Mouse (Mus musculus) hindbrain, embryonic 10.5 days (tissue): Measurements from ENCODE around the gene Zbtb16. TPM values are rescaled to one million over a fixed set of nuclear protein-coding genes. Genes with fewer than 3 reads are reported as not detected.

ENCODE experiments used
- DNase-seq: peaks from one replicate; pipeline ENCODE4 v3.0.0-alpha.2; 2017; ENCODE audit warnings: low spot score
- H3K27ac ChIP-seq: fragments of 300-500 bp; sonication (generic); 2 replicates; pipeline ENCODE4 v1.5.1; 2016; ENCODE audit warnings: mild to moderate bottlenecking, moderate library complexity
- H3K27me3 ChIP-seq: fragments of 300-500 bp; sonication (generic); 2 replicates; pipeline ENCODE4 v1.6.1; 2016; ENCODE audit warnings: mild to moderate bottlenecking; ENCODE audit not compliant: poor library complexity, insufficient read depth, severe bottlenecking
- H3K36me3 ChIP-seq: fragments of 300-500 bp; sonication (generic); 2 replicates; pipeline ENCODE4 v1.6.1; 2016; ENCODE audit warnings: mild to moderate bottlenecking, moderate library complexity
- H3K4me1 ChIP-seq: fragments of 300-500 bp; sonication (generic); replicated peaks from 2 replicates; pipeline ENCODE4 v1.6.1; 2016; ENCODE audit warnings: mild to moderate bottlenecking
- H3K4me3 ChIP-seq: fragments of 300-500 bp; sonication (generic); 2 replicates; pipeline ENCODE4 v1.5.1; 2016; ENCODE audit warnings: mild to moderate bottlenecking, moderate library complexity
- H3K9me3 ChIP-seq: fragments of 300-500 bp; sonication (generic); 2 replicates; pipeline ENCODE4 v1.6.1; 2016; ENCODE audit warnings: mild to moderate bottlenecking, moderate library complexity
- WGBS: fragments of 180-500 bp; shearing (Covaris S2); methylation state at CpG from one replicate; pipeline ENCODE4 v1.1.7; 2016; 5-methylcytosine and 5-hydroxymethylcytosine counted together
- polyA plus RNA-seq: library from polyadenylated mRNA; unstranded; fragments of >200 nt; fragmentation: Nextera tagmentation; extraction: Ambion mirVana; gene quantifications from 2 replicates; pipeline ENCODE4 v1.2.1, GENCODE M21; 2016

Zbtb16 gene
- polyA plus RNA-seq, 1 experiment from 2014 or later: 22.6 TPM

DNA sequence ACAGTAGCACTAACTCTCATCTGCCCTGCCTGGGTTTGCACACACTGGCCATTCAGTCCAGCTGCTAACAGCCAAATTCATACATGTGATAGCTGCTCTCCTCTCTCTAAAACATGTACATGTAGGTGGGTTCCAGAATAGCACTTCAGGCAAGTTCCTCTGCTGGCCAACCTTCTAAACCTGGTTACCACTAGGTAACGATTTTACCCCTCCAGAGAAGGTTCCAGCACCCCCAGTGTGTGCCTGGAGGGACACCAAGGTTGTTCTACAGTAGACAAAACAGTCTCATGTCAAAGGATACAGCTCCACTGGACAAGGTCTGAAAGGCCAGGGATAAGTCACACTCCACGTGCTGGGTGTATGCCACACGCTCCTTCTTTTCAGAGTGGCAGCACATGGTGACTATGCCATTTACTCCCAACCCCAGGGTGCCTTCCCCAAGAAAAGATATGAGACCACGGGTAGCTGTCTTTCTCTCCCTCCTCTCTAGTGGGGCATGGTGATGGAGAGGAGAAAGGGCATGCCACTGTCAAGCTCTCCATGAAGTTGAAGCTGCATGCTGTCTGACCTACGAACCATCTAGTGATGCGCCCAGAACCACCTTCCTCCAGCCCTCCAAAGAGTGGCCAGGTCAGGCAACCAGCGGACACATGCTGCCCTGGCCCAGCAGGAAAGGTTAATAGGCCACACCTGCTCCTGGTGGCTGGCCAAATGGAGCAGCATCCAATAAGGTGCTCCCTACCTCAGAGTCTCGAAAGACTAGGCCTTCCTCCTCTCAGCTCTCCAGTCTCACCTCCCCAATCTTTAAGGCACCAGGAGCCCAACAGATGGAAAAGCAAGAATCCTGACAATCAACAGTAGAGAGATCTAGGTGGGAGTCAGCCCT lies 104.1 kb downstream of the Zbtb16 start:
- Histone ChIP-seq H3K4me3 (no peak overlapping the region), H3K9me3 (no peaks in the 10 kb centered on the region), H3K27ac (peak overlapping the region; percentile 73; the same call in 1 of the 2 replicates), H3K36me3 (no peaks in the 10 kb centered on the region), H3K27me3 (no peaks in the 10 kb centered on the region), H3K4me1 (peaks cover 95% of the 10 kb centered on the region)
- 67% methylated on average over 8 of the region's 8 CpGs for WGBS
- no peak for DNase-seq

DNA sequence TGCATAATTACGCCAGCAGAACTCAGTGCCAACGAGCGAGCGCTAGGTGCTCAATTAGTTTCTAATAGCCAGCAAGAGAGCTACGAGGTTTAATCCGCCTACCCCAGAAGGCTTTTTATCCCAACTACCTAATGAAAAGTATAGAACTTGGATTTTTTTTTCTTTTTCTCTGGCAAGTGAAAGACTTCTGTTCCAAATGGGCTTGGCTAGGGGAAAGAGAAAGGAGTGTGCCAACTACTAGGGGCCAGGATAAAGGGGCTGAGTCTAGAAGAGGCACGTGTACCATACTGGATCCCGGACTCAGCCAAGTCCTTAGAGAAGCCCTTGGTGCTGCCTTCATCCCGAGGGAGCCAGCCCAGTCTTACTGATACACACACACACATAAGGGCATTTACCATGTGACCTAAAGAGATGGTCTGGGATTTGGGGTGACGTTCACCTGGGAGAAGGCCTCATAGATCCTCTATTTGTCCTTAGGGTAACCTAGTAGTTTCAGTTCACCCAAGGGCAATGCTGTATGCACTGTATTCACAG lies 105.5 kb downstream of the Zbtb16 start:
- Histone ChIP-seq H3K4me1 (peaks cover 82% of the 10 kb centered on the region), H3K4me3 (no peak overlapping the region), H3K27ac (peak overlapping the region; percentile 72; the same call in 1 of the 2 replicates), H3K9me3 (no peaks in the 10 kb centered on the region), H3K36me3 (no peaks in the 10 kb centered on the region), H3K27me3 (no peaks in the 10 kb centered on the region)
- DNase-seq: no peak
- 89% methylated on average over 10 of the region's 10 CpGs for WGBS

DNA sequence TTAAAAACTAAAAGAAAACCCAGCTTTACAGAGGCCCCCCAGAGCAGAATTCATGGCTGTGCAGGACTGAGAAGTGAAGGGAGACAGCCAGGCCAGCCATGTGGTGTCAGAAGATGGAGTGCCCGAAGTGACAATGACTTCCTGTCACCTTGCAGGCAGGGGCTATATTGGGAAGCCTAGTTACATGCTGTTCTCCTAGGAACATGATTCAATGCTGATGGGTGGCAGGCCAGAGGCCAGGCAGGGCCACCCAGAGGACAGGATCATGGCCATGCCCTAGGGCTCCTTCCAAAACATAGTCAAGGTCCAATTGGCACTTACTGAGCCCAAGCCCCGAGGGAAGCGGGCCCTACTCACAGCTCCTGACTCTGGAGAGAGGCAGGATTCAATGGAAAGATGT lies 106.6 kb downstream of the Zbtb16 start:
- H3K27ac ChIP-seq: peak overlapping the region; percentile 72
- H3K27me3 ChIP-seq: no peaks in the 10 kb centered on the region
- 68% methylated on average over 3 of the region's 3 CpGs for WGBS
- no peak for DNase-seq
- no peaks in the 10 kb centered on the region for H3K9me3 ChIP-seq
- H3K36me3 ChIP-seq: no peaks in the 10 kb centered on the region
- peaks cover 71% of the 10 kb centered on the region for H3K4me1 ChIP-seq
- no peak overlapping the region for H3K4me3 ChIP-seq

DNA sequence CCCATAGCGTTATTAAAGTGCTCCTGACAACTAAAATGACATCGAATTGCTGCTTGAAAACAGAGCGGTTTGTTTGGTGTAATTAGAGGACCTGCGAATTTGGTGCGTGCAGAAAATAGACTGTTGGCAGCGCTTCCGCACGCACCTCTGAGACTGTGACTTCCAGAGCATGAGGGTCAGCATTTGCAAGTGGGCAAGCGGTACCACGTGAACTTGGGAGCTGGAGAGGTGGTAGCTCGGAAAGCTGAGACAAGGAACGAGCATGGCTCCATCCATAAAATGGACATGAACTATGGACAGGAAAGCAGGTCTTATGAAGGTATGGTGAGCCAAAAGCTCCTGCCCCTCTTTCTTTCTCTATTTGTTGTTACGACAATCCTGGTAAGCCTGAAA lies 107.3 kb downstream of the Zbtb16 start:
- DNase-seq: no peak
- peak overlapping the region; percentile 72 for H3K27ac ChIP-seq
- H3K4me3 ChIP-seq: no peak overlapping the region
- peaks cover 68% of the 10 kb centered on the region for H3K4me1 ChIP-seq
- no peaks in the 10 kb centered on the region for H3K9me3 ChIP-seq
- WGBS: 75% methylated on average over 13 of the region's 13 CpGs
- no peaks in the 10 kb centered on the region for H3K27me3 ChIP-seq
- H3K36me3 ChIP-seq: no peaks in the 10 kb centered on the region

DNA sequence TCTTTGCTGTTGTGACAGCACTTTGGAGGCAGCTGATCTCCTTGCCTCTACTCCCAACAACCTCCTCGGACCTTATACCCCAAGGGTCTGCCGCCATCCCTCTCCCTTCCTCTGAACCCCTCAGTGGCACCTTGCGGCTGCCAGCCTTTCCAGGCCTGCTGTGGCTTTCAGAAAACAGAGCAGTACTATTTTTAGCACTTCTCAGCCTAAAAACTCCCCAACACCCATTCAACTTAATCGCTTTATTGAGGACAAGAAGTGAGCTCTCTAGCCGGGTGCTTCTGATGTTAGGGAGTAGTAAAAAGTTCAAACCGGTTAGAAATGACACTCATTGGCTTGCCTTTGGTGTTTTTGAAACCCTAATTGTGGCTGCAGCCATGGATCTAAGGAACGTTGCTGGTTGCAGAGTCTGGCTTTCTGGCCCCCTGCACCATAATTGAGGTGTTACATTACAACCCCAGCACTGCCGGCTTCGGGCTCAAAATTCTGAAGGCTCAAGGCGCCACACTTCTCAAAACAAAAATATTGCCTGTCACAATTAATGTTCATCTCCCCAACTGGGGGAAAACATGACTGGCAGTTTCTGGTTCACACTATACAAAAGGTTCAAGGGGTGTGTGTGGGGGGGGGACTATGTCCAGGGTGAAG lies 107.8 kb downstream of the Zbtb16 start:
- no peak for DNase-seq
- no peaks in the 10 kb centered on the region for H3K9me3 ChIP-seq
- H3K4me3 ChIP-seq: no peak overlapping the region
- no peaks in the 10 kb centered on the region for H3K27me3 ChIP-seq
- WGBS: 59% methylated on average over 10 of the region's 10 CpGs
- peak overlapping the region; percentile 72 for H3K27ac ChIP-seq
- H3K36me3 ChIP-seq: no peaks in the 10 kb centered on the region
- peaks cover 67% of the 10 kb centered on the region for H3K4me1 ChIP-seq

DNA sequence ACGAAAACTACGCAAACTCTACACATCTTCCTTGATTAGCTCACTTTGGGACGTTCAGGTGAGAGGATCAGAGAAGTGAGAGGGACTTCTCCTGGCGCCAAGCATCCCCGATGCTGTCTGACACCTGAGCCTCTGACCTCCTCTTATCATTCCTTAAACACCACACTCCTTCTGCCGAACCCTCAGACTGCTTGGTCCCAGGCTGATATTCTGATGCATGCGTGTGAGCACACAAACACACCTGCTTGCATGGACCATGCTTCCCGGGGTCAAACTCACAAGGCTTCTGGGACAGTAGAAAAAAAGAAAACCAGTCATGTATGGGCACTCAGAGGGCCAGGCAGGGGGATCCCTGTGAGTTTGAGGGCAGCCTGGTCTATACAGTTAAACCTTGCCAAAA lies 109.7 kb downstream of the Zbtb16 start:
- 88% methylated on average over 8 of the region's 8 CpGs for WGBS
- no peak overlapping the region for H3K27ac ChIP-seq
- H3K4me1 ChIP-seq: peaks cover 60% of the 10 kb centered on the region
- H3K27me3 ChIP-seq: no peaks in the 10 kb centered on the region
- no peaks in the 10 kb centered on the region for H3K36me3 ChIP-seq
- no peaks in the 10 kb centered on the region for H3K9me3 ChIP-seq
- DNase-seq: no peak
- no peak overlapping the region for H3K4me3 ChIP-seq

DNA sequence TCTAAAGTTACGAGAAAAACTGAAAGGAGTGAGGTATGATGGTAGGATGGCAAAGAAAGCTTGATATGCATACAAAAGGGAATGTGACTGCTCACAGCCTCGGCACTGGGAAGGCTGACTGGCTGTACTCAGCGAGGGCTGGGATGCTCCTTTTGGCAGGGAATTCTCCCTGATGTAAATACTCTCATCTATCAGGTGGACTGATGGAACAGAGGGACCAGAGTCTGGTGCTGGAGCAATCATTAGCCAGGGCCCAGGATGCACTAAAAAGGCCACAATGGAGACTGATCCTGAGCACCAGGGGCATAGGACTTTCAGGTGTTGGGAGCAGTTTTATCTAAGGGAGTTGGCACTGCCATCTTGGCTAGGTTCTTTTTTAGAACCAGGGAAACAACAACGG lies 110.1 kb downstream of the Zbtb16 start:
- Histone ChIP-seq H3K36me3 (no peaks in the 10 kb centered on the region), H3K27ac (no peak overlapping the region), H3K4me3 (no peak overlapping the region), H3K9me3 (no peaks in the 10 kb centered on the region), H3K27me3 (no peaks in the 10 kb centered on the region), H3K4me1 (peaks cover 61% of the 10 kb centered on the region)
- WGBS: 68% methylated on average over 4 of the region's 4 CpGs
- no peak for DNase-seq

DNA sequence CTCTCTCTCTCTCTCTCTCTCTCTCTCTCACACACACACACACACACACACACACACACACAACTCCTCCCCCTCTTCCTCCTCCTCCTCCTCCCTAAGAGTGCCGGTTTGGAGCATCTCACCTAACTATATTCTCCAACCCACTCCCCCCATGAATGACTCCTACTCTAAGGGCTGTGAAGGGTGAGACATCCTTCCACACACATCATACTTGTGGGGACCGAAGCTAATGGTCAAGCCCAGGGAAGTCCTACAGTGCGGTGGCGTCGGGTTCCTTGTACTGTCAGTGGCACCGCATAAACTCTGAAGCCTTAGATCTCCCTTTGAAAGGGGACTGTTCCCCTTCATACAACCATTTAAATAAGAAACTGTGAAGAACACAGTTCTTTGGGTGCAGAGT lies 110.9 kb downstream of the Zbtb16 start:
- Histone ChIP-seq H3K9me3 (no peaks in the 10 kb centered on the region), H3K27ac (0 out of 2 replicates have a peak overlapping the region, but pooled peaks have one; percentile 1), H3K36me3 (peaks cover 2% of the 10 kb centered on the region; the same call in 1 of the 2 replicates), H3K27me3 (no peaks in the 10 kb centered on the region), H3K4me3 (no peak overlapping the region), H3K4me1 (peaks cover 61% of the 10 kb centered on the region)
- DNase-seq: no peak
- 89% methylated on average over 6 of the region's 6 CpGs for WGBS

DNA sequence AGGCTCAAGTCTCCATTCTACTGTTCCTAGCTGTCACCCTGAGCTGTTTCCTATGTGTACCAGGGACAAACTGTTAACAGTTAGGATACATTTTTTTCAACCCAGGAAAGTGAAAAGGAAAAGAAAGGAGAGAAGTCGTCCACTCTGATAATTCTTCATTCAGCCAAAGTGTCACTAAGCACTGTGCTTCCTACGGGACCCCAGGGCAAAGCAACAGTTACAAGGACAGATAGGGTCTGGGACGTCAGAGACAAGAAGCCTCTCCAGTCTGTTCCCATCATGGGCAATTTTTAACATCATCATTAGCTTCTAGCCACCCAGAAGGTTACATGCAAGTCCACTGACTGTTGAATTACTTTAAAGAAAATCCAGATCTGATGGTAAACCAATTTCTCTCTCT lies 111.3 kb downstream of the Zbtb16 start:
- Histone ChIP-seq H3K4me3 (no peak overlapping the region), H3K27me3 (no peaks in the 10 kb centered on the region), H3K9me3 (no peaks in the 10 kb centered on the region), H3K36me3 (peaks cover 6% of the 10 kb centered on the region; the same call in 1 of the 2 replicates), H3K4me1 (peaks cover 61% of the 10 kb centered on the region), H3K27ac (no peak overlapping the region)
- DNase-seq: no peak
- WGBS: 74% methylated on average over 3 of the region's 3 CpGs

DNA sequence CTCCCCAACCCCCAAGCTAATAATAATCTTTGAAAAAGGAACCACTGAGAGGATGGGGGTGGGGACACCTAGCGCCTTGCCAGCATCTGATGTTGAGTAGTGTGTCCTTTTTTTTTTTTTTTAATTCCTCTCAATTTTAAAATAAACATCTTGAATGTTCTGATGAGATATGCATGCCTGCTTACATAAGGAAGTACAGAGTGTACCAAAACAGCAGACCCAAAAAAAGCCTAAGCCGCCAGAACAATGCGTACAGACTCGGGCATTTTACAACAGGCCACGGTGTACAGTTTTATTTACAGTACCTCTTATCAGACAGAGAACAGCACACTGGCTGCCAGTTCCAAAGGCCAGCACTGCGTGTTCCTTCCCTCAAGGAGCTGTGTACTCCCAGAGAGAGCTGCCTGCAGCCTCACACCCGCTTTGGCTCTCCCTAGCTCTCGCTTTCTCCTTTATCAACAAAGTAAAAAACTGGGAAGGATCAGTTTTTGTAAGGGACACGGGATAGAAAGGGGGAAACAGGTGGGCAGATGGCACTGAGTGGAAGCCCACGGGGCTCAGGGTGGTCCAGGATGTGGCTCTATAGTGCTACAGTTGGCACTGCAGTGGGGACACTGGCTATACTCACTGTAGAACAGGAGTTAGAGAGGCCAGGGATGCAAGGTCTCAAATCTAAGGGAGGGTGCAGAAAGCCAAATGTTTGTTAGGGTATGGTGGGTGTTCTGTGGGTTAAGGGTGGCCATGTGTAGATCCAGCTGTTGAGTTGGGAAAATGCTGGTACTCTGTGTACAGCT lies 112.3 kb downstream of the Zbtb16 start:
- H3K27ac ChIP-seq: peak overlapping the region; percentile 75
- H3K9me3 ChIP-seq: no peaks in the 10 kb centered on the region
- H3K4me3 ChIP-seq: no peak overlapping the region
- H3K27me3 ChIP-seq: no peaks in the 10 kb centered on the region
- peaks cover 51% of the 10 kb centered on the region for H3K4me1 ChIP-seq
- H3K36me3 ChIP-seq: peaks cover 16% of the 10 kb centered on the region
- no peak for DNase-seq
- WGBS: 79% methylated on average over 10 of the region's 10 CpGs

DNA sequence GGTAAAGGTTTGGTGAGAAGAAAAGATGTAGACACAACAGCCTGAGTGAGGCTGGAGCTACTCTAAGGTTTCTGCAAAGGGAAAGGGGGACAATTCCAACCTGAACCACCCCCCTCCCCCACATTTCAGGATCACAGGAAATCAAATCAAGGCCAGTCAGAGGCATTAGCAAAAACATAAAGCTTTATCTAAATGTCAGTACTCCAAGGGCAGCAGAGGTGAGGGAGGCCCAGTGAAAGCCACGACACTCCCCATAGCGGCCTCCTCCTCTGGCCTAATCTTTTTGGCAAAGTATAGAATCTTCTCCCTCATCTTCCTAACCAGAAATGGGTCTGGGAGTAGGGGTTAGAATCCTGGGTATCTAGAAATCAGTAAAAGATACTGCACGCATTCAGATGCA lies 113.0 kb downstream of the Zbtb16 start:
- 69% methylated on average over 3 of the region's 3 CpGs for WGBS
- Histone ChIP-seq H3K9me3 (no peaks in the 10 kb centered on the region), H3K4me1 (peaks cover 44% of the 10 kb centered on the region), H3K36me3 (peaks cover 22% of the 10 kb centered on the region), H3K27me3 (no peaks in the 10 kb centered on the region), H3K27ac (no peak overlapping the region), H3K4me3 (no peak overlapping the region)
- no peak for DNase-seq

DNA sequence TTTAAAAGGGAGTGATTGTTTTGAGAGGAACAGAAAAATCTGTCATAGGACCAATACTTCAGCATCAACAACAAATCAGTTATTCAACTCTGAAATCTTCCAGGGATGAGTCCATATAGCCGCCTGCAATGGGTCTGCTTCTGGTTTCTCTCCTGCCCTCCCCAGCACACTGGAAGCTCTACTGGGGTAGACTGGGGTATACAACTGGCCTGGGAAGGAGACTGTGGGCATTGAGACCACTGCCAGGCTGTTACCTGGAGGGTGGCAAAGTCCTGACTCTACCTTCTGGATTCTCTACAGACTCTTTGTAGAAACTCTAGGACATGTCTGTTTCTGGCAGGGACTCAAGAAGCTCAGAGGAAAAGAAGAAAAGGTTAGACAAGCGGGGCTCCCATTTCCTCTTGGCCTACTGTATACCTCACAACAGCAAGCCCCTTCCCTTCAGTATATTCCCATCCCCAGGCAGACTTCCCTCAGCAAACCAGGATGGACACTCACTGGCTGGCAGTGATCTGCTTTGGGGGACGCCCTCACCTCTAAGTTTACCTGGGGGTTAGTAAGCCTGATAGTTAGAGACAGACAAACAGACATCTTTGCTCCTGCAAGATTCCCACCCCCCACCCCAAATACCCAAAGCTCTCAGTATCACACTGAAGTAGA lies 113.6 kb downstream of the Zbtb16 start:
- 89% methylated on average over 3 of the region's 3 CpGs for WGBS
- H3K4me3 ChIP-seq: no peak overlapping the region
- peaks cover 28% of the 10 kb centered on the region for H3K36me3 ChIP-seq
- H3K27me3 ChIP-seq: no peaks in the 10 kb centered on the region
- 0 out of 2 replicates have a peak overlapping the region, but pooled peaks have one; percentile 18 for H3K27ac ChIP-seq
- no peak for DNase-seq
- H3K4me1 ChIP-seq: peaks cover 38% of the 10 kb centered on the region
- H3K9me3 ChIP-seq: no peaks in the 10 kb centered on the region
